Mouse (Mus musculus) liver, adult 2 months (tissue): ENCODE measurements around the gene Lsm7.

Experiments
- CTCF ChIP-seq: fragments of 200-500 bp; IDR thresholded peaks from 2 replicates; pipeline ENCODE4 v1.5.1; 2011; ENCODE audit warnings: low read depth, low read length, control low read depth
- POLR2A ChIP-seq: fragments of 200-500 bp; IDR thresholded peaks from 2 replicates; pipeline ENCODE4 v1.6.1; 2011; ENCODE audit warnings: low read length, control low read depth; ENCODE audit not compliant: insufficient read depth; ENCODE audit errors: extremely low read depth

DNA sequence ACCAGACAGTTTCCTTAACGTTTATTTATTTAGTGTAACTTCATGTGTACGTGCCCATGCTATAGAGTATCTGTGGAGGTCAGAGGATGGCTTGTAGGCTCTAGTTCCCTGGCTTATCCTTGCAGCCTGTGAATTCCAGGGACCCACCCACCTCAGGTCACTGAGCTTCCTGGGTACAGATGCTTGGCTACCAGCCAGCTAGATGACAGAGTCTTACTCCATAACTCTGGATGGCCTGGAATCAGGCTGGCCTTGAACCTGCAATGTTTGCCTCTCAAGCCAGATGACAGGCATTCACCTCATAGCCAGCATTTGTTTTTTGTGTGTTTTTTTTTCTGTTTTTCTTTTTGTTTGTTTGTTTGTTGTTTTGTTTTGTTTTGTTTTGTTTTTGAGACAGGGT, 37.8 kb downstream of the Lsm7 start:
- TF ChIP-seq POLR2A (no peak), CTCF (no peak)
